Mouse (Mus musculus) urinary bladder, adult 2 months (tissue): ENCODE data around the gene Lrrc58. TPM values are rescaled to one million over a fixed set of nuclear protein-coding genes. Genes with fewer than 3 reads are reported as not detected.

ENCODE experiments used
- DNase-seq: peaks from one replicate; pipeline ENCODE4 v3.0.0; 2022; ENCODE audit warnings: low spot score
- polyA plus RNA-seq: library from polyadenylated mRNA; depleted of rRNA; stranded (reverse); fragments of >200 nt; gene quantifications from 2 replicates; pipeline ENCODE4 v1.2.3, GENCODE M21; 2012; rRNA removed

Lrrc58 gene
- 26.5 and 33.0 TPM in 2 replicates for polyA plus RNA-seq

GRCm38 (mm10) chr16:37867791-37868505 lies at the start of gene Lrrc58:
Gene Lrrc58 (plus strand): TSS chr16:37868389.
- DNase-seq, result peak; percentile 87

GRCm38 (mm10) chr16:37823949-37824348 lies 44.2 kb upstream of the Lrrc58 start:
- no peak for DNase-seq

- no peak for DNase-seq
These were observed 43.2 kb upstream of the Lrrc58 start for GRCm38 (mm10) chr16:37824778-37825505.

GRCm38 (mm10) chr16:37826286-37826685 lies 41.9 kb upstream of the Lrrc58 start:
- DNase-seq, result no peak

GRCm38 (mm10) chr16:37831041-37831440 lies 37.1 kb upstream of the Lrrc58 start:
- DNase-seq, result no peak

- DNase-seq, result no peak
These were observed 30.6 kb upstream of the Lrrc58 start for GRCm38 (mm10) chr16:37837571-37837970.

- DNase-seq, result no peak
These were observed 25.8 kb upstream of the Lrrc58 start for GRCm38 (mm10) chr16:37842439-37842838.

- DNase-seq, result no peak
These were observed 24.4 kb upstream of the Lrrc58 start for GRCm38 (mm10) chr16:37843740-37844139.

- DNase-seq, result no peak
These were observed 22.8 kb upstream of the Lrrc58 start for GRCm38 (mm10) chr16:37845202-37845925.

- DNase-seq, result no peak
These were observed 21.1 kb upstream of the Lrrc58 start for GRCm38 (mm10) chr16:37847081-37847480.

GRCm38 (mm10) chr16:37851366-37851765 lies 16.8 kb upstream of the Lrrc58 start:
- no peak for DNase-seq

- DNase-seq, result no peak
These were observed 14.9 kb upstream of the Lrrc58 start for GRCm38 (mm10) chr16:37853279-37853678.

GRCm38 (mm10) chr16:37854054-37854453 lies 14.1 kb upstream of the Lrrc58 start:
- no peak for DNase-seq

- DNase-seq, result no peak
These were observed 13.6 kb upstream of the Lrrc58 start for GRCm38 (mm10) chr16:37854593-37854992.

- DNase-seq, result no peak
These were observed 12.6 kb upstream of the Lrrc58 start for GRCm38 (mm10) chr16:37855583-37855982.

GRCm38 (mm10) chr16:37856327-37856726 lies 11.9 kb upstream of the Lrrc58 start:
- no peak for DNase-seq

- no peak for DNase-seq
These were observed 10.7 kb upstream of the Lrrc58 start for GRCm38 (mm10) chr16:37857495-37857894.

GRCm38 (mm10) chr16:37860213-37860612 lies 8.0 kb upstream of the Lrrc58 start:
- DNase-seq, result no peak

- DNase-seq, result no peak
These were observed 7.2 kb upstream of the Lrrc58 start, which contains the start of gene Gm36028 for GRCm38 (mm10) chr16:37861029-37861428. Gene Gm36028 (minus strand): TSS chr16:37861146.

- DNase-seq, result no peak
These were observed 4.3 kb upstream of the Lrrc58 start for GRCm38 (mm10) chr16:37863876-37864275.

- no peak for DNase-seq
These were observed 2.3 kb upstream of the Lrrc58 start for GRCm38 (mm10) chr16:37865841-37866240.
